Mouse (Mus musculus) kidney, adult 2 months (tissue): ENCODE results near the gene Ptges.

Experiments used
- CTCF ChIP-seq: fragments of 200-500 bp; conservative IDR thresholded peaks from 2 replicates; pipeline ENCODE4 v1.5.1; 2011; ENCODE audit warnings: low read depth, mild to moderate bottlenecking, control low read depth, low read length, moderate library complexity, mixed read lengths; ENCODE audit not compliant: insufficient read depth, insufficient read length
- POLR2A ChIP-seq: fragments of 200-500 bp; IDR thresholded peaks from one replicate; pipeline ENCODE4 v1.6.1; 2011; ENCODE audit warnings: low read depth, low read length, control low read depth

GRCm38 (mm10) chr2:30850581-30850980 lies 79.1 kb downstream of the Ptges start:
- TF ChIP-seq POLR2A (no peak), CTCF (no peak)
